Mouse (Mus musculus) forebrain, embryonic 15.5 days (tissue): ENCODE measurements at regions not wholly inside any gene's neighbourhood (a gene's known extent, or its start where the extent isn't known, plus 50 kb on each side); places are given as distances from the start of the nearest gene placed in this dataset.

ENCODE experiments used
- ATAC-seq: fragments of 200-750 bp; cut with Nextera tagmentation; replicated peaks from 2 replicates; pipeline ENCODE4 v1.8.0; 2017; ENCODE audit warnings: mild to moderate bottlenecking, moderate TSS enrichment, moderate library complexity
- H3K27ac ChIP-seq: fragments of 300-500 bp; sonication (generic); replicated peaks from 2 replicates; pipeline ENCODE4 v1.5.1; 2015; ENCODE audit warnings: mild to moderate bottlenecking, inconsistent platforms
- H3K27me3 ChIP-seq: fragments of 300-500 bp; sonication (generic); 2 replicates; pipeline ENCODE4 v1.6.1; 2015; ENCODE audit warnings: inconsistent platforms
- H3K36me3 ChIP-seq: fragments of 300-500 bp; sonication (generic); 2 replicates; pipeline ENCODE4 v1.6.1; 2015; ENCODE audit warnings: mild to moderate bottlenecking, inconsistent platforms
- H3K4me1 ChIP-seq: fragments of 300-500 bp; sonication (generic); 2 replicates; pipeline ENCODE4 v1.6.1; 2015; ENCODE audit warnings: inconsistent platforms
- H3K4me2 ChIP-seq: fragments of 300-500 bp; sonication (generic); replicated peaks from 2 replicates; pipeline ENCODE4 v1.6.1; 2015; ENCODE audit warnings: mild to moderate bottlenecking, inconsistent platforms
- H3K4me3 ChIP-seq: fragments of 300-500 bp; sonication (generic); 2 replicates; pipeline ENCODE4 v1.5.1; 2015; ENCODE audit warnings: mild to moderate bottlenecking, inconsistent platforms
- H3K9ac ChIP-seq: fragments of 300-500 bp; sonication (generic); replicated peaks from 2 replicates; pipeline ENCODE4 v1.6.1; 2015; ENCODE audit warnings: mild to moderate bottlenecking, inconsistent platforms
- H3K9me3 ChIP-seq: fragments of 300-500 bp; sonication (generic); 2 replicates; pipeline ENCODE4 v1.6.1; 2016; ENCODE audit warnings: inconsistent platforms
- WGBS: fragments of 180-500 bp; shearing (Covaris S2); methylation state at CpG from one replicate; pipeline ENCODE4 v1.1.7; 2015; ENCODE audit warnings: mixed read lengths; 5-methylcytosine and 5-hydroxymethylcytosine counted together

- Histone ChIP-seq H3K9me3 (no peaks in the 10 kb centered on the region), H3K36me3 (no peaks in the 10 kb centered on the region), H3K4me1 (peaks cover 30% of the 10 kb centered on the region), H3K27ac (no peak overlapping the region), H3K4me2 (no peak overlapping the region), H3K9ac (no peak overlapping the region), H3K4me3 (no peak overlapping the region), H3K27me3 (no peaks in the 10 kb centered on the region)
- ATAC-seq, result no peak
- 85% methylated on average over 8 of the region's 8 CpGs for WGBS
Observed at GRCm38 (mm10) chr11:114215256-114215655, 148.4 kb upstream of the Sdk2 start.

DNA sequence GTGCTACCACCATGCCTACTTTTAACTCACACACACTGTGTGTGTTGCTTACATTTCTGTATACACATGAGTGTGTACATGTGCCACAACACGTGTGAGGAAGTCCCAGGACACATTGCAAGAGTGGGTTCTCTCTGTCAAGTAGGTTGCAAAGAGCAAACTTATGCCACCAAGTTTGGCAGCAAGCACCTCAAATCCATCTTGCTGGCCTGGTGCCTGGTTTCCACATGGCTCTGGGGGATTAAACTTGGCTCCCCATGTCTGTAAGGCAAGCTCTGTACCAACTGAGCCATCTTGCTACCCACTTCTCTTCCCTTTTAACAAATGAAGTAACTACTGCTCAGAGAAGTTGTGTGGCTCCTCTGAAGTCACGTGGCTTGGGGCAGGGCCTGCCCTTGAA, 145.3 kb upstream of the Sdk2 start:
- Histone ChIP-seq H3K36me3 (no peaks in the 10 kb centered on the region), H3K27me3 (no peaks in the 10 kb centered on the region), H3K4me3 (no peak overlapping the region), H3K9me3 (no peaks in the 10 kb centered on the region), H3K27ac (no peak overlapping the region), H3K9ac (no peak overlapping the region), H3K4me1 (peaks cover 8% of the 10 kb centered on the region), H3K4me2 (no peak overlapping the region)
- no peak for ATAC-seq
- WGBS, result 64% methylated on average over 2 of the region's 2 CpGs

GRCm38 (mm10) chr11:114205192-114205591, 138.3 kb upstream of the Sdk2 start:
- Histone ChIP-seq H3K4me1 (no peaks in the 10 kb centered on the region), H3K27ac (no peak overlapping the region), H3K9ac (no peak overlapping the region), H3K27me3 (no peaks in the 10 kb centered on the region), H3K9me3 (no peaks in the 10 kb centered on the region), H3K36me3 (no peaks in the 10 kb centered on the region), H3K4me3 (no peak overlapping the region), H3K4me2 (no peak overlapping the region)
- 47% methylated on average over 2 of the region's 2 CpGs for WGBS
- no peak for ATAC-seq

GRCm38 (mm10) chr11:114203416-114203815, 136.6 kb upstream of the Sdk2 start:
- no peak for ATAC-seq
- H3K27ac ChIP-seq, result no peak overlapping the region
- peaks cover 8% of the 10 kb centered on the region for H3K4me1 ChIP-seq
- no peak overlapping the region for H3K9ac ChIP-seq
- H3K27me3 ChIP-seq, result no peaks in the 10 kb centered on the region
- no peak overlapping the region for H3K4me3 ChIP-seq
- no peak overlapping the region for H3K4me2 ChIP-seq
- no peaks in the 10 kb centered on the region for H3K36me3 ChIP-seq
- 74% methylated on average over 9 of the region's 9 CpGs for WGBS
- H3K9me3 ChIP-seq, result no peaks in the 10 kb centered on the region

DNA sequence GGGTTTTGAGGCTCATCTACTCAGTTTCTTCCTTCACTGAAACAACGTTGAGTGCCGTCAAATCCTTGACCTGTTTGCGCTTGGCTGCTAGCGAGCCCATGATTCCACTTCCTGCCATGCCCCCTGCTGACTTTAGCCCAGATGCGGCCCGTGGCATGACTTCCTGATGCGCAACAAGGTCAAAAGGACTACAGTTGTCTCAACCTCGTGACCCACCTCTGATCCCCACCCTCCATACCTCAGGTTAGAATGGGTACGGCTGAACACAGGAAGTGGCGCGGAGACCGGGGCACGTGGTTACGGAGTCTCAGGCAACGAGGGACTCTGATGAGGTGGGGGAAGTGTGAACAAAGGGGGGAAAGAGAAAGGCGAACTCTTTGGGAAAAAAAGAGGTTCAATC, 135.6 kb upstream of the Sdk2 start:
- Histone ChIP-seq H3K4me2 (no peak overlapping the region), H3K9ac (no peak overlapping the region), H3K27me3 (no peaks in the 10 kb centered on the region), H3K27ac (no peak overlapping the region), H3K4me1 (peaks cover 14% of the 10 kb centered on the region), H3K9me3 (no peaks in the 10 kb centered on the region), H3K36me3 (no peaks in the 10 kb centered on the region), H3K4me3 (no peak overlapping the region)
- WGBS, result 84% methylated on average over 16 of the region's 16 CpGs
- ATAC-seq, result no peak

- Histone ChIP-seq H3K4me3 (no peak overlapping the region), H3K27me3 (no peaks in the 10 kb centered on the region), H3K36me3 (no peaks in the 10 kb centered on the region), H3K9ac (no peak overlapping the region), H3K4me2 (no peak overlapping the region), H3K4me1 (peaks cover 20% of the 10 kb centered on the region), H3K27ac (peak overlapping the region; percentile 67), H3K9me3 (no peaks in the 10 kb centered on the region)
- no peak for ATAC-seq
- 87% methylated on average over 10 of the region's 10 CpGs for WGBS
Observed at GRCm38 (mm10) chr11:114199081-114199586, 132.3 kb upstream of the Sdk2 start.

GRCm38 (mm10) chr11:114198317-114199032, 131.6 kb upstream of the Sdk2 start:
- H3K36me3 ChIP-seq, result no peaks in the 10 kb centered on the region
- no peak overlapping the region for H3K4me2 ChIP-seq
- H3K9ac ChIP-seq, result no peak overlapping the region
- peaks cover 20% of the 10 kb centered on the region for H3K4me1 ChIP-seq
- H3K27ac ChIP-seq, result peak overlapping the region; percentile 67
- no peak overlapping the region for H3K4me3 ChIP-seq
- 42% methylated on average over 15 of the region's 15 CpGs for WGBS
- no peaks in the 10 kb centered on the region for H3K9me3 ChIP-seq
- H3K27me3 ChIP-seq, result no peaks in the 10 kb centered on the region
- ATAC-seq, result peak; percentile 88

DNA sequence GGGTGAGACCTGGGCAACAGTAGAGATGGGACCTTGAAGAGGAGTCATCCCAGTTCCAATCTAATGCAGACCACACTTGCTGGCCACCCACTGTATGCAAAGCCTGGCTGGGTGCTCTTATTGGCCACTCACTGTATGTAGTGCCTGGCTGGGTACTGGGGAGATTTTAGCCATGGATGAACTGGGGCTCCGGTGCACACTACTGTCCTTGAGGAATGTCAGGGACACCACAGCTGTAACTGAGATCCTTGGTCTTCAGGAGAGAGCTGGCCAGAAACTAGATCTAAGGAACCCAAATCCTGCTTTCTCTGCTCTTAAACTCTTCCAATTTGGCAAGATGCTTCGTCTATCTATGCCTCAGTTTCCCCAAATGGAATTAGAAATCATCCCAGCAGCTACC, 128.4 kb upstream of the Sdk2 start:
- H3K4me1 ChIP-seq, result peaks cover 37% of the 10 kb centered on the region
- no peaks in the 10 kb centered on the region for H3K9me3 ChIP-seq
- H3K4me3 ChIP-seq, result no peak overlapping the region
- no peak overlapping the region for H3K9ac ChIP-seq
- no peak overlapping the region for H3K27ac ChIP-seq
- ATAC-seq, result no peak
- no peaks in the 10 kb centered on the region for H3K27me3 ChIP-seq
- H3K36me3 ChIP-seq, result no peaks in the 10 kb centered on the region
- 93% methylated on average over 2 of the region's 2 CpGs for WGBS
- H3K4me2 ChIP-seq, result no peak overlapping the region

DNA sequence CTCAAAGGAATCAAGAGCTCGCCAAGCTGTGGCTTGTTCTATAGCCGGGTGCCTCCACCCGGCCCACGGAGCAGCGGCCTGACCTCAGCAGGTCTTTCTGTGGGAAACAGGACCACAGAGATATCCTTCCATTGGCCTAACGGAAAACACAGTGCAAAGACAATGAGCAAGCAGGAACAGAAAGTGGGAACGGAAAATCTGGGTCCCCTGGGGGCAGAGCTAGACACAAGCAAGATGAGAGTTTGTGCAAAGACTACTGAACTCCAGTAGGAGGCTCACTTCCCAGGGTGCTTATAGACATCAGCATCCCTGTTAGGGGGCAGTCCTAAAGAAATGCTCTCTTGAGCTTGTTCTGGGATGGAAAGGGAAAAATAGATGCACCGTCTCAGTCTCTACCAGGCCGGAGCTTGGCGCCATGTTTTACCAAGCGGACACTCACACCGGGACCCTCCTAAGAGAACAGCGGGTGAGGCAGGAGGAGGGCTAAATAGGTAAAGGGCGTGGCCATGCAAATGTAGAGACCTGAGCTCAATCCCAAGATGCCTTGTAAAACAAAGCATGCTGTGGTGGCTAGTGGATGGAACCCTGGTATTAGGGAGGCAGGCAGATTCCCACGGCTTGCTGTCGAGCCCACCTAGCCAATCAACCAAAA, 127.3 kb upstream of the Sdk2 start:
- no peak overlapping the region for H3K9ac ChIP-seq
- no peak overlapping the region for H3K4me3 ChIP-seq
- peaks cover 36% of the 10 kb centered on the region for H3K4me1 ChIP-seq
- H3K27ac ChIP-seq, result no peak overlapping the region
- no peak overlapping the region for H3K4me2 ChIP-seq
- no peak for ATAC-seq
- WGBS, result 61% methylated on average over 16 of the region's 16 CpGs
- H3K36me3 ChIP-seq, result no peaks in the 10 kb centered on the region
- no peaks in the 10 kb centered on the region for H3K9me3 ChIP-seq
- no peaks in the 10 kb centered on the region for H3K27me3 ChIP-seq

DNA sequence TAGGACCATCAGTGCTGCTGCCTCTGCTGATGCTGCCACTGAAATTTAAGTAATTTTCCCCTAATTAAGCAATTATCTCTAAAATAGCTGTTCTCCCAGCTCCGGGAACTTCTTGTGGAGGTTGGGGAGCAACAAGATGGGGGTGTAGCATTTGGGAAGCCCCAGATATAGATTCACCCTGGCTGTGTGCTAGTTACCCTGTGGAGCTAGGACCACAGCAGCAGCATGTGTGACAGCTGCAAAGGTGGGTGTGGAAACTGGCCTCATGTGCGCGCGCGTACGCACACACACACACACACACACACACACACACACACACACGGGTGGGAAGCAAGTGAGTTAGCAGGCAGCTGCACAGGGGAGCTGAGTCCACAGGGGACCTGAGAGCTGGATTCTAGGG, 126.2 kb upstream of the Sdk2 start:
- Histone ChIP-seq H3K9ac (no peak overlapping the region), H3K4me3 (no peak overlapping the region), H3K36me3 (no peaks in the 10 kb centered on the region), H3K27me3 (no peaks in the 10 kb centered on the region), H3K27ac (peak overlapping the region; percentile 42; the same call in 1 of the 2 replicates), H3K4me2 (no peak overlapping the region), H3K4me1 (peaks cover 25% of the 10 kb centered on the region), H3K9me3 (no peaks in the 10 kb centered on the region)
- ATAC-seq, result no peak
- WGBS, result 79% methylated on average over 7 of the region's 7 CpGs

DNA sequence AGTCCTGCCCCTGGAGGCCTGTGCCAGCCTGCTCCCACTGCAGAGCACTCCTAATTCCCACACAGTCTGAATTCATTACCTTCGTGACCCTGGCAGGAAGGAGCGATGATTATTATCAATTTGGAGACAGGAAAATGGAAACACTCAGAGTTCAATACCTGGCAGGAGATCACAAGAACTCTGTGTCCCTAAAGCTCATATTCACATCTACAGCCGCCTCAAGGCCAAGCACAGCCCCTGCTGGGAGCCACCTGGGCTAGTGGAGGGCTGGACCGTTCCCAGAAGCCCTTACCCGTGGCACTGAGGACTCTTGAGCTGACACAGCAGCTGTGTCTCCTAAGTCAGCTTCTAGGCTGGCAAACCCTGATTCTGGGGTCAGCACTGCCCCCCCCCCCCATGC, 124.8 kb upstream of the Sdk2 start:
- Histone ChIP-seq H3K27me3 (no peaks in the 10 kb centered on the region), H3K4me1 (peaks cover 23% of the 10 kb centered on the region), H3K36me3 (no peaks in the 10 kb centered on the region), H3K9me3 (no peaks in the 10 kb centered on the region), H3K4me3 (no peak overlapping the region), H3K27ac (no peak overlapping the region), H3K9ac (no peak overlapping the region), H3K4me2 (no peak overlapping the region)
- ATAC-seq, result no peak
- 47% methylated on average over 5 of the region's 5 CpGs for WGBS

- Histone ChIP-seq H3K27ac (no peak overlapping the region), H3K4me3 (no peak overlapping the region), H3K4me1 (peaks cover 11% of the 10 kb centered on the region), H3K9ac (no peak overlapping the region), H3K27me3 (no peaks in the 10 kb centered on the region), H3K36me3 (no peaks in the 10 kb centered on the region), H3K4me2 (no peak overlapping the region), H3K9me3 (no peaks in the 10 kb centered on the region)
- 0 out of 2 replicates have a peak, but pooled peaks have one; percentile 36 for ATAC-seq
- 37% methylated on average over 18 of the region's 18 CpGs for WGBS
Observed at GRCm38 (mm10) chr11:114184970-114185882, 118.4 kb upstream of the Sdk2 start.
